Mouse (Mus musculus) spleen, adult 2 months (tissue): ENCODE results near the gene Mpv17l2.

Experiments used
- CTCF ChIP-seq: fragments of 200-500 bp; IDR thresholded peaks from 2 replicates; pipeline ENCODE4 v1.5.1; 2011; ENCODE audit warnings: mild to moderate bottlenecking, inconsistent platforms; ENCODE audit not compliant: insufficient read depth, insufficient read length, insufficient replicate concordance; ENCODE audit errors: extremely low read depth
- POLR2A ChIP-seq: fragments of 200-500 bp; IDR thresholded peaks from 2 replicates; pipeline ENCODE4 v1.6.1; 2011; ENCODE audit warnings: low read depth, low read length, inconsistent platforms

- no peak for TF ChIP-seq POLR2A
- no peak for TF ChIP-seq CTCF
Measured at GRCm38 (mm10) chr8:70764676-70765075, 3.9 kb upstream of the Mpv17l2 start.
